Mouse (Mus musculus) CH12.LX (cell line): ENCODE results near the gene Rftn2. TPM values are rescaled to one million over a fixed set of nuclear protein-coding genes. Genes with fewer than 3 reads are reported as not detected.

Experiments used
- DNase-seq: peaks from one replicate; pipeline ENCODE4 v3.0.0-alpha.2; 2013; ENCODE audit errors: extremely low read depth
- H3K27ac ChIP-seq: 2 replicates; pipeline ENCODE4 v1.5.1; 2012; ENCODE audit warnings: low read depth, mild to moderate bottlenecking, control low read depth, moderate library complexity; ENCODE audit not compliant: insufficient read depth
- H3K27me3 ChIP-seq: replicated peaks from 2 replicates; pipeline ENCODE3; 2012; ENCODE audit warnings: inconsistent platforms
- H3K36me3 ChIP-seq, 2 experiments: replicated peaks in 1 of 2; 2 replicates each; pipeline versions ENCODE3 to v1.6.1; 2012; ENCODE audit warnings: inconsistent platforms in 1 of 2, low read length in 1 of 2, mild to moderate bottlenecking in 1 of 2, mixed read lengths in 1 of 2, moderate library complexity in 1 of 2; ENCODE audit not compliant: control insufficient read depth in 1 of 2, insufficient read depth in 1 of 2
- H3K4me1 ChIP-seq, 2 experiments: 2 replicates each; pipeline ENCODE4 v1.6.1; 2012; ENCODE audit warnings: inconsistent platforms in 1 of 2, moderate library complexity in 1 of 2; ENCODE audit not compliant: insufficient read depth in 2 of 2, control insufficient read depth in 1 of 2
- H3K4me2 ChIP-seq: 2 replicates; pipeline ENCODE4 v1.6.1; 2012; ENCODE audit warnings: low read depth, mild to moderate bottlenecking, control low read depth; ENCODE audit not compliant: poor library complexity, insufficient read depth, severe bottlenecking
- H3K4me3 ChIP-seq, 3 experiments: fragments of 150-350 bp in 1 of 3; sonication (generic) in 1 of 3; replicated peaks in 1 of 3; 2 replicates each; pipeline versions ENCODE3 to v1.5.1; 2011 to 2012; ENCODE audit warnings: low read depth in 2 of 3, low read length in 2 of 3, mild to moderate bottlenecking in 2 of 3, moderate library complexity in 2 of 3, control low read depth in 1 of 3, improper control_type of control experiment in 1 of 3, inconsistent platforms in 1 of 3, mixed read lengths in 1 of 3; ENCODE audit not compliant: poor library complexity in 1 of 3
- H3K79me2 ChIP-seq: replicated peaks from 2 replicates; pipeline ENCODE4 v1.6.1; 2012; ENCODE audit warnings: mild to moderate bottlenecking, moderate library complexity; ENCODE audit not compliant: control insufficient read depth, poor library complexity, insufficient read depth, severe bottlenecking; ENCODE audit errors: extremely low read depth
- H3K9ac ChIP-seq: 2 replicates; pipeline ENCODE4 v1.6.1; 2012; ENCODE audit warnings: low read depth, mild to moderate bottlenecking, control low read depth, moderate library complexity; ENCODE audit not compliant: insufficient read depth
- H3K9me3 ChIP-seq: replicated peaks from 2 replicates; pipeline ENCODE3; 2012; ENCODE audit warnings: low read length, inconsistent platforms, mixed read lengths
- ELF1 ChIP-seq: IDR thresholded peaks from 2 replicates; pipeline ENCODE4 v1.6.1; 2014; ENCODE audit warnings: low read depth, mild to moderate bottlenecking, inconsistent platforms, low read length, improper control_type of control experiment
- EP300 ChIP-seq: IDR thresholded peaks from 2 replicates; pipeline ENCODE4 v1.6.1; 2011; ENCODE audit warnings: low read length, improper control_type of control experiment
- GABPA ChIP-seq: IDR thresholded peaks from 2 replicates; pipeline ENCODE4 v1.6.1; 2012; ENCODE audit warnings: low read depth, low read length, improper control_type of control experiment, inconsistent platforms; ENCODE audit not compliant: insufficient replicate concordance
- JUND ChIP-seq: conservative IDR thresholded peaks from 2 replicates; pipeline ENCODE4 v1.6.1; 2011; ENCODE audit warnings: low read depth, low read length, improper control_type of control experiment
- KAT2A ChIP-seq: IDR thresholded peaks from 2 replicates; pipeline ENCODE4 v1.6.1; 2012; ENCODE audit warnings: low read length, improper control_type of control experiment, inconsistent platforms; ENCODE audit not compliant: insufficient replicate concordance
- MAFK ChIP-seq: IDR thresholded peaks from 2 replicates; pipeline ENCODE4 v1.6.1; 2011; ENCODE audit warnings: low read length, improper control_type of control experiment; ENCODE audit not compliant: insufficient replicate concordance
- MAZ ChIP-seq: IDR thresholded peaks from 2 replicates; pipeline ENCODE4 v1.6.1; 2012; ENCODE audit warnings: low read depth, mild to moderate bottlenecking, inconsistent platforms, low read length, improper control_type of control experiment, moderate library complexity
- MYC ChIP-seq: IDR thresholded peaks from 2 replicates; pipeline ENCODE4 v1.6.1; 2011; ENCODE audit warnings: low read depth, mild to moderate bottlenecking, improper control_type of control experiment, low read length
- NRF1 ChIP-seq: IDR thresholded peaks from 2 replicates; pipeline ENCODE4 v1.6.1; 2014; ENCODE audit warnings: low read depth, mild to moderate bottlenecking, inconsistent platforms, low read length, improper control_type of control experiment, moderate library complexity
- PAX5 ChIP-seq: IDR thresholded peaks from 2 replicates; pipeline ENCODE4 v1.6.1; 2012; ENCODE audit warnings: low read length, inconsistent platforms, mixed read lengths
- POLR2AphosphoS2 ChIP-seq: IDR thresholded peaks from 2 replicates; pipeline ENCODE4 v1.6.1; 2011; ENCODE audit warnings: low read depth, low read length, improper control_type of control experiment
- RAD21 ChIP-seq: IDR thresholded peaks from 2 replicates; pipeline ENCODE4 v1.6.1; 2011; ENCODE audit warnings: low read depth, mild to moderate bottlenecking, low read length, improper control_type of control experiment, moderate library complexity
- RCOR1 ChIP-seq: conservative IDR thresholded peaks from 2 replicates; pipeline ENCODE4 v1.6.1; 2012; ENCODE audit warnings: low read depth, mild to moderate bottlenecking, inconsistent platforms, low read length, improper control_type of control experiment
- SMC3 ChIP-seq: IDR thresholded peaks from 2 replicates; pipeline ENCODE4 v1.6.1; 2011; ENCODE audit warnings: low read depth, low read length, improper control_type of control experiment
- TBP ChIP-seq: conservative IDR thresholded peaks from 2 replicates; pipeline ENCODE4 v1.6.1; 2011; ENCODE audit warnings: low read depth, low read length, improper control_type of control experiment
- TCF12 ChIP-seq: IDR thresholded peaks from 2 replicates; pipeline ENCODE4 v1.6.1; 2014; ENCODE audit warnings: low read depth, mild to moderate bottlenecking, inconsistent platforms, low read length, improper control_type of control experiment
- ZKSCAN1 ChIP-seq: IDR thresholded peaks from 2 replicates; pipeline ENCODE4 v1.6.1; 2012; ENCODE audit warnings: low read depth, inconsistent platforms, low read length, improper control_type of control experiment, borderline replicate concordance
- ZMIZ1 ChIP-seq: IDR thresholded peaks from 2 replicates; pipeline ENCODE4 v1.6.1; 2012; ENCODE audit warnings: low read depth, mild to moderate bottlenecking, inconsistent platforms, low read length, improper control_type of control experiment
- ZNF384 ChIP-seq: IDR thresholded peaks from 2 replicates; pipeline ENCODE4 v1.6.1; 2012; ENCODE audit warnings: low read depth, low read length, improper control_type of control experiment, inconsistent platforms
- dilution Hi-C: fragments of 300-500 bp; cut with MboI; formaldehyde crosslinking; loops from 2 replicates; pipeline ENCODE4 v1.14.3; 2020; ENCODE audit warnings: low sequenced_read_pairs; ENCODE audit not compliant: extremely low pct_unique_long_range_greater_than_20kb, extremely low pct_ligation_motif_present
- in situ Hi-C: fragments of 300-500 bp; cut with MboI; formaldehyde crosslinking; loops from 3 replicates; pipeline ENCODE4 v1.14.3; 2019; ENCODE audit warnings: low sequenced_read_pairs, low pct_ligation_motif_present, low pct_unique_long_range_greater_than_20kb, mixed read lengths
- polyA plus RNA-seq: library from polyadenylated mRNA; unstranded; fragments of >175 nt; gene quantifications from 2 replicates; pipeline ENCODE4 v1.2.1, GENCODE M21; 2012; ENCODE audit warnings: low read depth; ENCODE audit not compliant: insufficient read length
- total RNA-seq, 2 experiments: library from RNA; depleted of rRNA; stranded (reverse); fragments of 300-350 nt in 1 of 2; fragments of >200 nt in 1 of 2; gene quantifications; 2 replicates each; pipeline ENCODE4 v1.2.3; 2012 to 2014

The Rftn2 gene
- total and polyA plus RNA-seq, 3 experiments: 0.91 to 1.4 (median 1.1) TPM

DNA sequence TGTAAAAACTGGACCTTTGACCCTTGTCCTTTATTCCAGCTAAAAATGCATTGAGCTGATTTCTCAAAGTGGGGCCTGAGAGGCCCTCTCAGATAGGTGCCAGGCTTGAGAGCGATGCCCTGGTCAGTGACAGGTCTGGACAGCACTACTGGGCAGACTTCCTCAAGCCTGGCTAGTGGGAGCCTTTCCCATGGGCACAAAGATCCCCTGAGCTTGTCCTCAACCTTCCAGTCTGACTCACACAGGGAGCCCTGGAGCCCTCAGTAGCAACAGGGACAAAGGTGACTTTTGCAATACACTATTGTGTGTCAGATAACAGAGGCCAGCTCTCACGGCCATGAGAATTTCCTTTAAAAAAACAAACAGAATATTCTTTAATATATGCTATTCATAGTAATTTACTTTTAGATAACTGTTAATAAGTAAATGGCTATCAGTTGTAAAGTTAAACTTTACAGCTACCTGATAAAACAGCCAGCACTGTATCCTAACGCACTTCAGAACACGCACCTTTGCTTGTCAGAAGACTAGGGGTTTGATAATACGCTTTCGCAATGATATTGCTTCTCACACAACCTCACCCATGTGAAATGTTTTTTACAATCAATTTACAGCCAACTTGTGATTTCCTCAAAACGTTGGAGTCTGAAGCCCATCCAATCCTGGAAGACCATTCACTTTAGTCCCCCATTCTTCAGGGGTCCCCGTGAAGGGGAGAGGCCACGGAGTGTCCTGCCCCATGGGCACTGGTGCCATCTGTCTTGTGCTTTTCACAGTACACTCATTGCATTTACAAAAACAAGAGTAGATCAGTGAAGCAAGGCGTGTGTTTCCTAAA, 52.6 kb downstream of the Rftn2 start:
- Histone ChIP-seq H3K27me3 (no peaks in the 10 kb centered on the region), H3K36me3 (no peaks in the 10 kb centered on the region), H3K79me2 (no peaks in the 10 kb centered on the region), H3K9me3 (peaks cover 3% of the 10 kb centered on the region), H3K27ac (no peak overlapping the region), H3K9ac (no peak overlapping the region), H3K4me3 (no peak overlapping the region), H3K4me1 (no peaks in the 10 kb centered on the region), H3K4me2 (no peak overlapping the region)
- TF ChIP-seq KAT2A: no peak
- no peak for TF ChIP-seq MAFK
- no peak for TF ChIP-seq ZNF384
- no peak for TF ChIP-seq SMC3
- no peak for TF ChIP-seq RAD21
- no peak for TF ChIP-seq POLR2AphosphoS2
- TF ChIP-seq PAX5: no peak
- in situ Hi-C loops: no loop called here
- dilution Hi-C loops: no loop called here
- no peak for DNase-seq

DNA sequence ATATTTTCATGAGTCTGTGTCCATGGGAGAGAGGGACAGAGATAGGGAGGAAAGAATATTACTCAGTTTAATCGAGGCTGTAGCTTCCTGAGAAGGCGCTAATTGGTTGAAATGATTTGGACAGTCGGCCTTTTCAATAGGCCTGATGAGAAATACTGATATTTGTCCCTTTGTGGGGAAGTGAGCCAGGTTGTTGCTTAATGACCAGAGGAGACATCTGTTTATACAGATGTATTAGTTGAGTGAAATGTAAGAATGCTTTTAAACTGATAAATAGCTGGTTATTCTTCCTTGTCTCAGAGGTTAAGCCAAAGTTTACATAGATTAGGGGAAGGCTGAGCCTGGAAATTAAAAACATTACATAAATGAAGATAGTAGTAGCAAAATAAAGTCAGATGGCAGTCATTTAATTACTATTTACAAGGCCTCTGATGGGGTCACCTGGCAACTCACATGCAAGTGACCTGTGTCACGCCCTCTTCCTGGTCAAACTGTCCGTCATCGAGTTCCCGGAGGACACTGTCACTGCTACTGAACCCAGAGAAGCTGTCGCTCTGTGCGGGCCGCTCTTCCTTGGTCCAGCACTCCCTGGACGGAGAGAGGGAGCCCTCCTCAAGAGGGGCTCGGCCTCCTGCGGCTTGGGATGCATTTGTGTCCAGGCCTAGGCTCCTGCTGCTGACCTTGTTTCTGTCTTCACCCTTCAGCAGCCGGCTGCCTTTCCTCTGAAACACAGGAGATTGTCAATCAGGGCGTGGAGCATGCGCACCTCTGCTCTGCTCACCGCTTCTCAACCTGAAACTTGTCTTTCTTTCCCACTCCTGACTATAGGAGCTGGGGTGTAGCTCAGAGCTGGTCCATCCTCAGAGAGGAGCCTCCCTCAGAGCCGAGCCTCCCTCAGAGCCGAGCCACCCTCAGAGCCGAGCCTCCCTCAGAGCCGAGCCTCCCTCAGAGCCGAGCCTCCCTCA, 54.9 kb downstream of the Rftn2 start:
- H3K27ac ChIP-seq: no peak overlapping the region
- H3K9me3 ChIP-seq: peaks cover 3% of the 10 kb centered on the region
- H3K4me1 ChIP-seq: no peaks in the 10 kb centered on the region
- dilution Hi-C loops: no loop called here
- no peak overlapping the region for H3K9ac ChIP-seq
- in situ Hi-C loops: no loop called here
- H3K4me3 ChIP-seq: no peak overlapping the region
- no peaks in the 10 kb centered on the region for H3K36me3 ChIP-seq
- no peak overlapping the region for H3K4me2 ChIP-seq
- H3K27me3 ChIP-seq: no peaks in the 10 kb centered on the region
- DNase-seq: no peak
- no peak for TF ChIP-seq RCOR1
- TF ChIP-seq MYC: no peak
- no peak for TF ChIP-seq EP300
- no peak for TF ChIP-seq GABPA
- no peak for TF ChIP-seq TCF12
- no peak for TF ChIP-seq NRF1
- TF ChIP-seq MAZ: no peak
- TF ChIP-seq POLR2AphosphoS2: no peak
- no peak for TF ChIP-seq ZKSCAN1
- TF ChIP-seq JUND: no peak
- no peak for TF ChIP-seq SMC3
- no peak for TF ChIP-seq ZNF384
- TF ChIP-seq PAX5: no peak
- TF ChIP-seq ELF1: no peak
- TF ChIP-seq TBP: no peak
- TF ChIP-seq ZMIZ1: no peak
- TF ChIP-seq, all 38 proteins: peak for 0
- no peaks in the 10 kb centered on the region for H3K79me2 ChIP-seq
